Mouse (Mus musculus): ENCODE data around the gene Polk. TPM values are rescaled to one million over a fixed set of nuclear protein-coding genes. Genes with fewer than 3 reads are reported as not detected.

The Polk gene
- total RNA-seq, 4 experiments from 2014 or later: 4.2 to 5.1 (median 4.5) TPM

Other genes starting within 250 kb of the Polk start
- gene Poc5, start 154.3 kb downstream of the Polk start, total RNA-seq (2022): 10 to 100 TPM in 3 of 4 experiments, 1 to 10 TPM in 1; 9.4 to 12.7 (median 11.0) TPM
- 1 to 10 TPM; 1.1 TPM for gene Ankdd1b, start 71.4 kb downstream of the Polk start, total RNA-seq (2022)
- not detected for gene Gm17622, start 51.8 kb downstream of the Polk start, total RNA-seq (2022)
- gene Col4a3bp, start within 50 bp of the Polk start, total RNA-seq (2022): 10 to 100 TPM; 34.6 to 39.3 (median 37.5) TPM
- gene Hmgcr, start 128.4 kb upstream of the Polk start, total RNA-seq (2022): 1 to 10 TPM; 5.5 to 8.7 (median 7.1) TPM
- not detected for gene Ankrd31, start 205.7 kb upstream of the Polk start, total RNA-seq (2022)